Mouse (Mus musculus): ENCODE results near the gene Atp6v0a4.

Gene Atp6v0a4

GRCm38 (mm10) chr6:38123471-38124206 is 747 bp downstream of the Atp6v0a4 start:
- no peak for DNase-seq

GRCm38 (mm10) chr6:38122791-38123190 is 1.6 kb downstream of the Atp6v0a4 start:
- DNase-seq: no peak

GRCm38 (mm10) chr6:38121843-38122242 is 2.5 kb downstream of the Atp6v0a4 start:
- no peak for DNase-seq

- DNase-seq: no peak
Measured at GRCm38 (mm10) chr6:38120681-38121371, 3.6 kb downstream of the Atp6v0a4 start.

GRCm38 (mm10) chr6:38118341-38118740 is 6.0 kb downstream of the Atp6v0a4 start:
- DNase-seq: no peak

- DNase-seq: no peak
Measured at GRCm38 (mm10) chr6:38116107-38116770, 8.1 kb downstream of the Atp6v0a4 start.

- no peak for DNase-seq
Measured at GRCm38 (mm10) chr6:38110859-38111258, 13.5 kb downstream of the Atp6v0a4 start.

- DNase-seq: no peak
Measured at GRCm38 (mm10) chr6:38109871-38110270, 14.5 kb downstream of the Atp6v0a4 start.

GRCm38 (mm10) chr6:38109160-38109795 is 15.1 kb downstream of the Atp6v0a4 start, which contains the start of gene Tmem213:
Gene Tmem213 (plus strand): TSS chr6:38109255.
- DNase-seq: no peak

- no peak for DNase-seq
Measured at GRCm38 (mm10) chr6:38108449-38108848, 15.9 kb downstream of the Atp6v0a4 start.

- no peak for DNase-seq
Measured at GRCm38 (mm10) chr6:38105924-38106323, 18.5 kb downstream of the Atp6v0a4 start.

GRCm38 (mm10) chr6:38103775-38104174 is 20.6 kb downstream of the Atp6v0a4 start:
- DNase-seq: no peak

GRCm38 (mm10) chr6:38102216-38102795 is 22.1 kb downstream of the Atp6v0a4 start:
- DNase-seq: no peak

- no peak for DNase-seq
Measured at GRCm38 (mm10) chr6:38096961-38097370, 27.4 kb downstream of the Atp6v0a4 start.

GRCm38 (mm10) chr6:38094701-38095100 is 29.7 kb downstream of the Atp6v0a4 start:
- DNase-seq: no peak

GRCm38 (mm10) chr6:38092539-38092938 is 31.8 kb downstream of the Atp6v0a4 start:
- DNase-seq: no peak

GRCm38 (mm10) chr6:38087242-38088026 is 37.0 kb downstream of the Atp6v0a4 start:
- DNase-seq: no peak

GRCm38 (mm10) chr6:38083204-38083603 is 41.2 kb downstream of the Atp6v0a4 start:
- DNase-seq: no peak

- no peak for DNase-seq
Measured at GRCm38 (mm10) chr6:38081727-38082341, 42.6 kb downstream of the Atp6v0a4 start.

GRCm38 (mm10) chr6:38080364-38080763 is 44.0 kb downstream of the Atp6v0a4 start:
- DNase-seq: no peak

- DNase-seq: no peak
Measured at GRCm38 (mm10) chr6:38073592-38073991, 50.8 kb downstream of the Atp6v0a4 start.
